Mouse (Mus musculus) heart, adult 2 months (tissue): ENCODE measurements around the gene Plod3. TPM values are rescaled to one million over a fixed set of nuclear protein-coding genes. Genes with fewer than 3 reads are reported as not detected.
A peak's percentile ranks its signal among the peaks of the same experiment; 100 is the strongest.

Experiments used
- DNase-seq, 2 experiments: peaks; one replicate each; pipeline ENCODE4 v3.0.0; 2021
- H3K27ac ChIP-seq: fragments of 200-600 bp; 2 replicates; pipeline ENCODE4 v1.8.1; 2022
- H3K27me3 ChIP-seq: fragments of 200-500 bp; 2 replicates; pipeline ENCODE4 v1.6.1; 2012; ENCODE audit warnings: mild to moderate bottlenecking, low read length, inconsistent platforms, mixed read lengths; ENCODE audit not compliant: control insufficient read depth, insufficient read depth
- H3K36me3 ChIP-seq: fragments of 200-500 bp; 2 replicates; pipeline ENCODE4 v1.6.1; 2012; ENCODE audit warnings: low read length, inconsistent platforms; ENCODE audit not compliant: control insufficient read depth, insufficient read depth
- H3K4me1 ChIP-seq: fragments of 200-500 bp; 2 replicates; pipeline ENCODE4 v1.6.1; 2011; ENCODE audit warnings: low read length; ENCODE audit not compliant: control insufficient read depth, insufficient read depth
- H3K4me3 ChIP-seq: fragments of 200-600 bp; 2 replicates; pipeline ENCODE4 v1.8.1; 2022
- H3K79me2 ChIP-seq: fragments of 200-500 bp; replicated peaks from 2 replicates; pipeline ENCODE4 v1.6.1; 2012; ENCODE audit warnings: mild to moderate bottlenecking, inconsistent platforms, low read length, moderate library complexity, mixed read lengths; ENCODE audit not compliant: control insufficient read depth, insufficient read depth
- H3K9ac ChIP-seq: fragments of 200-500 bp; 2 replicates; pipeline ENCODE4 v1.6.1; 2012; ENCODE audit warnings: low read depth, mild to moderate bottlenecking, control low read depth, inconsistent platforms, low read length, mixed read lengths
- CTCF ChIP-seq: fragments of 200-600 bp; IDR thresholded peaks from 2 replicates; pipeline ENCODE4 v1.8.1; 2022; ENCODE audit warnings: antibody characterized with exemption, mild to moderate bottlenecking, moderate library complexity
- EP300 ChIP-seq: fragments of 200-500 bp; IDR thresholded peaks from 2 replicates; pipeline ENCODE4 v1.6.1; 2011; ENCODE audit warnings: low read depth, low read length, control low read depth; ENCODE audit not compliant: insufficient read depth
- POLR2A ChIP-seq: fragments of 200-500 bp; IDR thresholded peaks from 2 replicates; pipeline ENCODE4 v1.6.1; 2011; ENCODE audit warnings: mild to moderate bottlenecking, low read depth, low read length, control low read depth; ENCODE audit not compliant: insufficient read depth
- WGBS: fragments of 180-500 bp; shearing (Covaris S2); methylation state at CpG from one replicate; pipeline ENCODE4 v1.1.7; 2018; 5-methylcytosine and 5-hydroxymethylcytosine counted together
- intact Hi-C: fragments of 180-260 bp; cut with DNase I; formaldehyde crosslinking; loops from one replicate; pipeline ENCODE4 v1.15.1; 2025
- polyA plus RNA-seq: library from polyadenylated mRNA; depleted of rRNA; stranded (reverse); fragments of >200 nt; gene quantifications from 2 replicates; pipeline ENCODE4 v1.2.3, GENCODE M21; 2012
- total RNA-seq, 2 experiments: library from RNA; stranded (reverse); gene quantifications; 2 replicates each; pipeline ENCODE4 v1.2.3; 2021

Gene Plod3
- total and polyA plus RNA-seq, 3 experiments, result 30.8 to 37.1 (median 32.0) TPM

- Histone ChIP-seq H3K79me2 (no peaks in the 10 kb centered on the region; the same call in 1 of the 2 replicates), H3K27me3 (no peaks in the 10 kb centered on the region), H3K27ac (peak within 1 kb of the TSS; percentile 86), H3K4me3 (peak within 1 kb of the TSS; percentile 93), H3K4me1 (peaks cover 4% of the 10 kb centered on the region), H3K36me3 (no peaks in the 10 kb centered on the region), H3K9ac (peak within 1 kb of the TSS; percentile 74)
- under 1% methylated on average over 23 of the region's 23 CpGs for WGBS
- intact Hi-C loops, result loop anchor here (1.0 kb wide), 1 partner anchor 9 kb away; no protein-coding TSS in a partner anchor
- peak; percentile 96 to 97 for DNase-seq
- TF ChIP-seq EP300 (0 out of 2 replicates have a peak, but pooled peaks have one; percentile 26), CTCF (peak; percentile 13; the same call in 1 of the 2 replicates), POLR2A (peak; percentile 69)
Observed at GRCm38 (mm10) chr5:136953015-136953414, 33.8 kb upstream of the Plod3 start, which contains the start of gene Fis1. TSS of gene Fis1 (plus strand) at chr5:136953275.

- Histone ChIP-seq H3K4me1 (peaks cover 4% of the 10 kb centered on the region), H3K4me3 (peak overlapping the region; percentile 93), H3K27ac (peak overlapping the region; percentile 86), H3K36me3 (no peaks in the 10 kb centered on the region), H3K27me3 (no peaks in the 10 kb centered on the region), H3K79me2 (no peaks in the 10 kb centered on the region; the same call in 1 of the 2 replicates), H3K9ac (peak overlapping the region; percentile 74)
- intact Hi-C loops, result loop anchor here (1.0 kb wide), 1 partner anchor 9 kb away; no protein-coding TSS in a partner anchor
- under 1% methylated on average over 12 of the region's 12 CpGs for WGBS
- TF ChIP-seq POLR2A, result peak; percentile 47; the same call in 1 of the 2 replicates
- no peak for TF ChIP-seq EP300
- peak; percentile 47 to 57 for DNase-seq
Observed at GRCm38 (mm10) chr5:136953440-136953951, 33.3 kb upstream of the Plod3 start.

- no peak overlapping the region for H3K4me3 ChIP-seq
- DNase-seq, result no peak
- H3K27ac ChIP-seq, result no peak overlapping the region
- H3K4me1 ChIP-seq, result peaks cover 4% of the 10 kb centered on the region
- H3K79me2 ChIP-seq, result no peaks in the 10 kb centered on the region; the same call in 1 of the 2 replicates
- intact Hi-C loops, result no loop called here
- no peaks in the 10 kb centered on the region for H3K36me3 ChIP-seq
- WGBS, result 83% methylated on average over 4 of the region's 4 CpGs
- H3K27me3 ChIP-seq, result no peaks in the 10 kb centered on the region
- TF ChIP-seq CTCF, result no peak
- no peak for TF ChIP-seq POLR2A
- no peak for TF ChIP-seq EP300
- H3K9ac ChIP-seq, result no peak overlapping the region
Observed at GRCm38 (mm10) chr5:136955622-136956021, 31.2 kb upstream of the Plod3 start.

- Histone ChIP-seq H3K27ac (no peak overlapping the region), H3K79me2 (no peaks in the 10 kb centered on the region; the same call in 1 of the 2 replicates), H3K4me3 (no peak overlapping the region), H3K36me3 (no peaks in the 10 kb centered on the region), H3K4me1 (peaks cover 7% of the 10 kb centered on the region), H3K9ac (no peak overlapping the region), H3K27me3 (no peaks in the 10 kb centered on the region)
- intact Hi-C loops, result no loop called here
- TF ChIP-seq POLR2A (no peak), CTCF (no peak), EP300 (no peak)
- no peak for DNase-seq
- WGBS, result 100% methylated on average over 1 of the region's 1 CpGs
Observed at GRCm38 (mm10) chr5:136957250-136957649, 29.6 kb upstream of the Plod3 start.

- peaks cover 7% of the 10 kb centered on the region for H3K4me1 ChIP-seq
- H3K27me3 ChIP-seq, result no peaks in the 10 kb centered on the region
- no peaks in the 10 kb centered on the region for H3K36me3 ChIP-seq
- H3K9ac ChIP-seq, result no peak overlapping the region
- no peaks in the 10 kb centered on the region; the same call in 1 of the 2 replicates for H3K79me2 ChIP-seq
- no peak for DNase-seq
- no peak for TF ChIP-seq POLR2A
- no peak for TF ChIP-seq CTCF
- TF ChIP-seq EP300, result no peak
- H3K4me3 ChIP-seq, result no peak overlapping the region
- H3K27ac ChIP-seq, result no peak overlapping the region
- intact Hi-C loops, result no loop called here
- 72% methylated on average over 5 of the region's 5 CpGs for WGBS
Observed at GRCm38 (mm10) chr5:136958991-136959605, 27.7 kb upstream of the Plod3 start.

GRCm38 (mm10) chr5:136960053-136960452, 26.8 kb upstream of the Plod3 start:
- intact Hi-C loops, result loop anchor here (10.0 kb wide), 1 partner anchor 385 kb away; no protein-coding TSS in a partner anchor
- no peak overlapping the region for H3K9ac ChIP-seq
- H3K27ac ChIP-seq, result no peak overlapping the region
- no peak overlapping the region for H3K4me3 ChIP-seq
- 83% methylated on average over 6 of the region's 6 CpGs for WGBS
- no peaks in the 10 kb centered on the region for H3K27me3 ChIP-seq
- DNase-seq, result no peak
- TF ChIP-seq CTCF, result no peak
- TF ChIP-seq EP300, result no peak
- no peak for TF ChIP-seq POLR2A
- H3K4me1 ChIP-seq, result peaks cover 4% of the 10 kb centered on the region
- H3K36me3 ChIP-seq, result no peaks in the 10 kb centered on the region
- H3K79me2 ChIP-seq, result no peaks in the 10 kb centered on the region; the same call in 1 of the 2 replicates
